Mouse (Mus musculus) small intestine, adult 2 months (tissue): ENCODE data around the gene Prkg1. TPM values are rescaled to one million over a fixed set of nuclear protein-coding genes. Genes with fewer than 3 reads are reported as not detected.
"Not testable (repeated sequence)": the region's sequence is repeated elsewhere in the genome, so short reads cannot be mapped to it uniquely, and the experiment has no call there.

Experiments
- H3K27ac ChIP-seq: fragments of 200-500 bp; 2 replicates; pipeline ENCODE4 v1.5.1; 2012; ENCODE audit warnings: low read depth, low read length, control low read depth, inconsistent platforms; ENCODE audit not compliant: insufficient read depth
- H3K27me3 ChIP-seq: fragments of 200-500 bp; 2 replicates; pipeline ENCODE4 v1.6.1; 2012; ENCODE audit warnings: mild to moderate bottlenecking, moderate library complexity, low read length, inconsistent platforms; ENCODE audit not compliant: control insufficient read depth, insufficient read depth
- H3K36me3 ChIP-seq: fragments of 200-500 bp; 2 replicates; pipeline ENCODE4 v1.6.1; 2012; ENCODE audit warnings: mild to moderate bottlenecking, low read length, control low read depth, inconsistent platforms; ENCODE audit not compliant: control insufficient read depth, insufficient read depth
- H3K4me1 ChIP-seq: fragments of 200-500 bp; 2 replicates; pipeline ENCODE4 v1.6.1; 2012; ENCODE audit warnings: low read length, inconsistent platforms, mixed read lengths; ENCODE audit not compliant: control insufficient read depth, insufficient read depth, insufficient read length
- H3K4me3 ChIP-seq: fragments of 200-500 bp; 2 replicates; pipeline ENCODE4 v1.5.1; 2012; ENCODE audit warnings: low read depth, mild to moderate bottlenecking, control low read depth, inconsistent platforms, low read length, moderate library complexity
- CTCF ChIP-seq: fragments of 200-500 bp; IDR thresholded peaks from 2 replicates; pipeline ENCODE4 v1.5.1; 2012; ENCODE audit warnings: low read depth, mild to moderate bottlenecking, control low read depth, inconsistent platforms, low read length, moderate library complexity, mixed read lengths; ENCODE audit not compliant: insufficient replicate concordance, insufficient read length; ENCODE audit errors: extremely low read depth
- POLR2A ChIP-seq: fragments of 200-500 bp; IDR thresholded peaks from 2 replicates; pipeline ENCODE4 v1.6.1; 2012; ENCODE audit warnings: low read depth, mild to moderate bottlenecking, control low read depth, inconsistent platforms, low read length, moderate library complexity
- whole genome bisulfite sequencing: fragments of 180-500 bp; shearing (Covaris S2); methylation state at CpG from one replicate; pipeline ENCODE4 v1.1.7; 2018; 5-methylcytosine and 5-hydroxymethylcytosine counted together
- polyA plus RNA-seq: library from polyadenylated mRNA; depleted of rRNA; stranded (reverse); fragments of >200 nt; gene quantifications from 2 replicates; pipeline ENCODE4 v1.2.3, GENCODE M21; 2012

Gene Prkg1
- polyA plus RNA-seq, 1 experiment, result 1.0 TPM

GRCm38 (mm10) chr19:31383881-31384280, 381.0 kb downstream of the Prkg1 start:
- Histone ChIP-seq H3K4me3 (no peak overlapping the region), H3K36me3 (no peaks in the 10 kb centered on the region), H3K27me3 (no peaks in the 10 kb centered on the region), H3K4me1 (no peaks in the 10 kb centered on the region), H3K27ac (no peak overlapping the region)
- TF ChIP-seq POLR2A (no peak), CTCF (no peak)
- WGBS, result 56% methylated on average over 5 of the region's 5 CpGs

DNA sequence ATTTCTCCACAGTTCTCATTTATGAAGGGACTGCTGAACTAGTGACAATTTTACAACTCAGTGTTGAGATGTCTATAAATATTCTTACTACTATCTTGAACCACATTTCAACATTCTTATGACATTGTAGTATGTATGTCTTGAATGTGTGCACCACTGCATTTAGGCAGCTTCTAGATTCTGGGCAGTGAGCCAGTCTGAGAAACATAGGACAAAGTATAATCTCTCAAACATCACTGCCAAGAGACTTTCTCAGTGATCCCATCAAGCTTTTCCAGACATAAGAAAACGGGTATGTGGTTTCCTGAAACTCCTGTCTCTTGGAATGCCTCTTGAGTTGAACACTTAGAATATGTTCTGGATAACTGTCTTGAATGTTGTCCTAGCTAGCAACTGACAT, 394.7 kb downstream of the Prkg1 start:
- H3K27ac ChIP-seq, result no peak overlapping the region
- TF ChIP-seq CTCF (no peak), POLR2A (no peak)
- no peaks in the 10 kb centered on the region for H3K36me3 ChIP-seq
- no peaks in the 10 kb centered on the region for H3K4me1 ChIP-seq
- H3K4me3 ChIP-seq, result no peak overlapping the region
- 64% methylated on average over 1 of the region's 1 CpGs for WGBS
- H3K27me3 ChIP-seq, result no peaks in the 10 kb centered on the region

DNA sequence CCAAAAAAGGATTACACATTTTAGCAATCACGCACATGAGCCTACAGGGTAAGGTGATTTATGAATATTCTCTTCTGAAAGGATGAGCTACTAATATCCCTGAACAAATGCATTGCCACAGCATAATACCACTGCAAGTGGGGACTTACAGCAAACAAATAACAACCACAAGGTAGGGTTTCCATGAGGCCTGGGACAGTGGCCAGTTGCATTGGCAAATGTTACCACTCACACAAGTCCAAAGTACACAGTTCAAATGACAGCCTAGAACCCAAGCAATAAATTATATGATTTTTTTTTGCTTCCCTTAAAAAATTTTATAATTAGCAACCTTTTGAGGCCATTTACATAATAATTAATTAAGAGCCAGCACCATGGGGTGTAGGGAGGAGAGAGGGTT, 395.7 kb downstream of the Prkg1 start:
- Histone ChIP-seq H3K27ac (no peak overlapping the region), H3K36me3 (no peaks in the 10 kb centered on the region), H3K4me3 (no peak overlapping the region), H3K4me1 (no peaks in the 10 kb centered on the region), H3K27me3 (no peaks in the 10 kb centered on the region)
- WGBS, result 88% methylated on average over 1 of the region's 1 CpGs
- no peak for TF ChIP-seq CTCF
- TF ChIP-seq POLR2A, result no peak

GRCm38 (mm10) chr19:31362051-31362450, 402.8 kb downstream of the Prkg1 start:
- 51% methylated on average over 4 of the region's 4 CpGs for WGBS

DNA sequence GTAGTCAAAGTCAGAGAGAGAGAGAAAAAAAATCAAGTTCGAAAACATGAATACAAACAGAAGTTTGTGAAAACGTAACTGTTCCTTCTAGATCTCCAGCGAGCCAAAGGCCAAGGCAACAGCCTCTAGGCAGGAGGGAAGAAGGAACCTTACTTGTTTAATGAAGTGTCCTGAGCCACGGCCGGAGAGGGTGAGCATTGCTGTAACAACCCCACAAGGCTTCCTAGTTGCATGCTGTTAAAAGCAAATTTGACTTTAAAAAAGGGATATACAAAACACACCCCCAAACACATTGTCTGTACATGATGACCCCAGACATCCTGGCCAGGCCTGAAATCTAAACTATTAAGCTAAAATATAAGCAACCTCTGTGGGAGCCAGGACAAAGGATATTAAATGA, 403.3 kb downstream of the Prkg1 start:
- Histone ChIP-seq H3K27me3 (no peaks in the 10 kb centered on the region), H3K36me3 (no peaks in the 10 kb centered on the region), H3K4me1 (no peaks in the 10 kb centered on the region), H3K4me3 (no peak overlapping the region), H3K27ac (no peak overlapping the region)
- TF ChIP-seq CTCF (no peak), POLR2A (no peak)
- 65% methylated on average over 5 of the region's 5 CpGs for WGBS

More at GRCm38 (mm10) chr19:31362051-31362450, 402.8 kb downstream of the Prkg1 start:
- H3K36me3 ChIP-seq, result no peaks in the 10 kb centered on the region
- no peaks in the 10 kb centered on the region for H3K4me1 ChIP-seq
- TF ChIP-seq CTCF (no peak), POLR2A (no peak)
- no peak overlapping the region for H3K27ac ChIP-seq
- H3K4me3 ChIP-seq, result no peak overlapping the region
- H3K27me3 ChIP-seq, result no peaks in the 10 kb centered on the region

GRCm38 (mm10) chr19:31361161-31361560, 403.7 kb downstream of the Prkg1 start:
- WGBS, result 54% methylated on average over 3 of the region's 3 CpGs
- Histone ChIP-seq H3K4me1 (no peaks in the 10 kb centered on the region), H3K27me3 (no peaks in the 10 kb centered on the region), H3K36me3 (no peaks in the 10 kb centered on the region), H3K4me3 (no peak overlapping the region), H3K27ac (no peak overlapping the region)
- TF ChIP-seq POLR2A (no peak), CTCF (no peak)

GRCm38 (mm10) chr19:31354959-31355358, 409.9 kb downstream of the Prkg1 start:
- no peak overlapping the region for H3K4me3 ChIP-seq
- H3K36me3 ChIP-seq, result no peaks in the 10 kb centered on the region
- TF ChIP-seq CTCF, result no peak
- TF ChIP-seq POLR2A, result no peak
- no peaks in the 10 kb centered on the region for H3K27me3 ChIP-seq
- H3K27ac ChIP-seq, result no peak overlapping the region
- no peaks in the 10 kb centered on the region for H3K4me1 ChIP-seq
- 71% methylated on average over 1 of the region's 1 CpGs for WGBS

DNA sequence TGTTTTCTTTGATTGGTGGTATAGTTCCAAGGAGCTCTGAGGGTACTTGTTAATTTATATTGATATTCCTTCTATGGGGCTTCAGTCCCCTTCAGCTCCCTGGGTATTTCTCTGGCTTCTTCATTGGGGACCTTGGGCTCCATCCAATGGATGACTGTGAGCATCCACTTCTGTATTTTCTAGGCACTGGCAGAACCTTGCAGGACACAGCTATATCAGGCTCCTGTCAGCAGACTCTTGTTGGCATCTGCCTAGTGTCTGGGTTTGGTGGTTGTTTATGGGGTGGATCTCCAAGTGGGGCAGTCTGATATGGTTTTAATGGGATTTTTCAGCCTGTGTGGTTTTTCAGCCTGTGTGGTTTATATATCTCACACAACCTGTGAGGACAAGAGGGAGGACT, 412.0 kb downstream of the Prkg1 start:
- not testable (repeated sequence) for H3K36me3 ChIP-seq, H3K4me1 ChIP-seq, H3K27ac ChIP-seq, H3K4me3 ChIP-seq, H3K27me3 ChIP-seq
